Mouse (Mus musculus): ENCODE measurements around the gene Ubxn6. TPM values are rescaled to one million over a fixed set of nuclear protein-coding genes. Genes with fewer than 3 reads are reported as not detected.

Gene Ubxn6
- polyA plus RNA-seq, 1 experiment = 38.7 TPM

DNA sequence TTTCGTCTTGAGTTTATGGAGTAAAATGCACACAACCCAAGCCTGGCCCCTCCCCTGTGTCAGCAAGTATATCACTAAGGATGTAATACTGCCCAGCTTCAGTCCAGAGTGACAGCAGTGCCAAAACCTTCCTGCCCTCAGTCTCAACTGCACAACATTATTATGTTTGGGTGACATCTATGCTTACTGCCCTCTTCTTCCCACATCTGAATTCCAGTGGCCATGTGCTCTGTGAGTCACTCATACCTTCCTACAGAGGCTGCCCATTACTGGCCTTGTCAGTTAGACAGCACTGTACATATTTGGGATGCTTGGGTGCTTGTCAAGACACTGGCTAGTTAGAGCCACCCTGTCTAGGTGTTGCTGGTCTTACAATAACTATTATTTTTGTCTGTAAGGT is 48.5 kb downstream of the Ubxn6 start:
- Histone ChIP-seq H3K27me3 (ENCODE audit: control insufficient read depth, insufficient read depth, low read length, poor library complexity, severe bottlenecking) (no peaks in the 10 kb centered on the region), H3K36me3 (ENCODE audit: control insufficient read depth, insufficient read depth, low read length, poor library complexity, severe bottlenecking) (no peaks in the 10 kb centered on the region), H3K4me1 (ENCODE audit: control insufficient read depth, insufficient read depth, low read length) (no peaks in the 10 kb centered on the region), H3K9ac (ENCODE audit: low read depth, poor library complexity, severe bottlenecking) (no peak overlapping the region), H3K27ac (ENCODE audit: insufficient read depth, low read length) (no peak overlapping the region), H3K9me3 (replicated peaks; ENCODE audit: control insufficient read depth, insufficient read depth, low read length, poor library complexity, severe bottlenecking) (no peaks in the 10 kb centered on the region), H3K4me3 (ENCODE audit: low read depth, low read length) (no peak overlapping the region)
- TF ChIP-seq EP300 (IDR thresholded peaks at IDR 0.05; ENCODE audit: insufficient read depth, low read depth, low read length) (no peak), POLR2A (IDR thresholded peaks at IDR 0.05; ENCODE audit: insufficient read depth, low read length) (no peak), CTCF (IDR thresholded peaks at IDR 0.05; ENCODE audit: low read depth, low read length) (no peak)

GRCm38 (mm10) chr17:56024931-56025330 is 49.9 kb downstream of the Ubxn6 start:
- Histone ChIP-seq H3K27ac (ENCODE audit: insufficient read depth, low read length) (no peak overlapping the region), H3K9ac (ENCODE audit: low read depth, poor library complexity, severe bottlenecking) (no peak overlapping the region), H3K9me3 (replicated peaks; ENCODE audit: control insufficient read depth, insufficient read depth, low read length, poor library complexity, severe bottlenecking) (no peaks in the 10 kb centered on the region), H3K4me1 (ENCODE audit: control insufficient read depth, insufficient read depth, low read length) (no peaks in the 10 kb centered on the region), H3K36me3 (ENCODE audit: control insufficient read depth, insufficient read depth, low read length, poor library complexity, severe bottlenecking) (no peaks in the 10 kb centered on the region), H3K4me3 (ENCODE audit: low read depth, low read length) (no peak overlapping the region), H3K27me3 (ENCODE audit: control insufficient read depth, insufficient read depth, low read length, poor library complexity, severe bottlenecking) (no peaks in the 10 kb centered on the region)
- TF ChIP-seq POLR2A (IDR thresholded peaks at IDR 0.05; ENCODE audit: insufficient read depth, low read length) = no peak
- TF ChIP-seq CTCF (IDR thresholded peaks at IDR 0.05; ENCODE audit: low read depth, low read length) = no peak
- TF ChIP-seq EP300 (IDR thresholded peaks at IDR 0.05; ENCODE audit: insufficient read depth, low read depth, low read length) = no peak

DNA sequence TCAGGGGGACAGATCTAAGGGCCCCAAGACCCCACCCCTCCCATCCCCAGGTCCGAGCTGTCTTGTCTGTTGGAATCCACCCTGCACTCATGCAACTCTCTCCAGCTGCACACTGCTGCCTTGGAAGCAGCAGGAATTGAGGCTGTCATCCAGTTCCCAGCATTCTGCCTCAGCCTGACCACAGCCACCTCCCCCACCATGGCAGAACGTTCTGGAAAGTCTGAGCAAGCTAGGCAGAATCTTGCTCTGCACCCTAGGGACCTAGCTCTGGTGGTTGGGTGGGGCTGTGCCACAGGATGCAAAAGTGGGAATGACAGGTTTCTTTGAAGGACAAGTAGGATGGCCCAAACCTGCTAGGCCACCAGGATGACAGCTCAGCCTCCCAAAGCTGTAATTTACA is 50.4 kb downstream of the Ubxn6 start:
- Histone ChIP-seq H3K36me3 (ENCODE audit: control insufficient read depth, insufficient read depth, low read length, poor library complexity, severe bottlenecking) (no peaks in the 10 kb centered on the region), H3K9me3 (replicated peaks; ENCODE audit: control insufficient read depth, insufficient read depth, low read length, poor library complexity, severe bottlenecking) (no peaks in the 10 kb centered on the region), H3K9ac (ENCODE audit: low read depth, poor library complexity, severe bottlenecking) (no peak overlapping the region), H3K27ac (ENCODE audit: insufficient read depth, low read length) (no peak overlapping the region), H3K4me3 (ENCODE audit: low read depth, low read length) (no peak overlapping the region), H3K4me1 (ENCODE audit: control insufficient read depth, insufficient read depth, low read length) (no peaks in the 10 kb centered on the region), H3K27me3 (ENCODE audit: control insufficient read depth, insufficient read depth, low read length, poor library complexity, severe bottlenecking) (no peaks in the 10 kb centered on the region)
- TF ChIP-seq EP300 (IDR thresholded peaks at IDR 0.05; ENCODE audit: insufficient read depth, low read depth, low read length) (no peak), CTCF (IDR thresholded peaks at IDR 0.05; ENCODE audit: low read depth, low read length) (no peak), POLR2A (IDR thresholded peaks at IDR 0.05; ENCODE audit: insufficient read depth, low read length) (no peak)

GRCm38 (mm10) chr17:56023386-56023785 is 51.4 kb downstream of the Ubxn6 start:
- no peak for TF ChIP-seq EP300 (IDR thresholded peaks at IDR 0.05; ENCODE audit: insufficient read depth, low read depth, low read length)
- no peak for TF ChIP-seq CTCF (IDR thresholded peaks at IDR 0.05; ENCODE audit: low read depth, low read length)
- TF ChIP-seq POLR2A (IDR thresholded peaks at IDR 0.05; ENCODE audit: insufficient read depth, low read length) = no peak

DNA sequence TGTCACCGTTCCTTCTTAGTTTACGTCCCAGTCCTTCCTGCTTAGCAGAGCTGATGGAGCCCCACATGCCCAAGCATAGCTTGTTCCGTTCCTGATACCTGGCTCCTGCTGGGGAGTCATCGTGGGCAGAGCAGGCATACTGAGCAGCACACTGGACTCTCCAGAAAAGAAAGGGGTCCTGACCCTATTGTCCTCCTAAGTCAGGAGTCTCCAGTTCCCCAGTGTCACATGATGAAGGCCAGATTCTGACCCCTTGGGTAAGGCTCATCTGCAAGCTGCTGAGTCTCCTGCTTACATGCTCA is 51.9 kb downstream of the Ubxn6 start:
- Histone ChIP-seq H3K9ac (ENCODE audit: low read depth, poor library complexity, severe bottlenecking) (no peak overlapping the region), H3K4me3 (ENCODE audit: low read depth, low read length) (no peak overlapping the region), H3K4me1 (ENCODE audit: control insufficient read depth, insufficient read depth, low read length) (no peaks in the 10 kb centered on the region), H3K36me3 (ENCODE audit: control insufficient read depth, insufficient read depth, low read length, poor library complexity, severe bottlenecking) (peaks cover 6% of the 10 kb centered on the region), H3K27me3 (ENCODE audit: control insufficient read depth, insufficient read depth, low read length, poor library complexity, severe bottlenecking) (no peaks in the 10 kb centered on the region), H3K27ac (ENCODE audit: insufficient read depth, low read length) (no peak overlapping the region), H3K9me3 (replicated peaks; ENCODE audit: control insufficient read depth, insufficient read depth, low read length, poor library complexity, severe bottlenecking) (no peaks in the 10 kb centered on the region)
- TF ChIP-seq POLR2A (IDR thresholded peaks at IDR 0.05; ENCODE audit: insufficient read depth, low read length) = no peak

More at GRCm38 (mm10) chr17:56023386-56023785, 51.4 kb downstream of the Ubxn6 start:
- Histone ChIP-seq H3K4me3 (ENCODE audit: low read depth, low read length) (no peak overlapping the region), H3K27ac (ENCODE audit: insufficient read depth, low read length) (no peak overlapping the region), H3K9me3 (replicated peaks; ENCODE audit: control insufficient read depth, insufficient read depth, low read length, poor library complexity, severe bottlenecking) (no peaks in the 10 kb centered on the region), H3K4me1 (ENCODE audit: control insufficient read depth, insufficient read depth, low read length) (no peaks in the 10 kb centered on the region), H3K36me3 (ENCODE audit: control insufficient read depth, insufficient read depth, low read length, poor library complexity, severe bottlenecking) (peaks cover 6% of the 10 kb centered on the region), H3K9ac (ENCODE audit: low read depth, poor library complexity, severe bottlenecking) (no peak overlapping the region), H3K27me3 (ENCODE audit: control insufficient read depth, insufficient read depth, low read length, poor library complexity, severe bottlenecking) (no peaks in the 10 kb centered on the region)

GRCm38 (mm10) chr17:56022131-56022988 is 52.5 kb downstream of the Ubxn6 start:
- H3K36me3 ChIP-seq (ENCODE audit: control insufficient read depth, insufficient read depth, low read length, poor library complexity, severe bottlenecking) = peaks cover 6% of the 10 kb centered on the region
- no peak overlapping the region for H3K27ac ChIP-seq (ENCODE audit: insufficient read depth, low read length)
- no peaks in the 10 kb centered on the region for H3K4me1 ChIP-seq (ENCODE audit: control insufficient read depth, insufficient read depth, low read length)
- no peaks in the 10 kb centered on the region for H3K27me3 ChIP-seq (ENCODE audit: control insufficient read depth, insufficient read depth, low read length, poor library complexity, severe bottlenecking)
- no peaks in the 10 kb centered on the region for H3K9me3 ChIP-seq (replicated peaks; ENCODE audit: control insufficient read depth, insufficient read depth, low read length, poor library complexity, severe bottlenecking)
- no peak overlapping the region for H3K9ac ChIP-seq (ENCODE audit: low read depth, poor library complexity, severe bottlenecking)
- H3K4me3 ChIP-seq (ENCODE audit: low read depth, low read length) = no peak overlapping the region
- no peak for TF ChIP-seq POLR2A (IDR thresholded peaks at IDR 0.05; ENCODE audit: insufficient read depth, low read length)
- no peak for TF ChIP-seq CTCF (IDR thresholded peaks at IDR 0.05; ENCODE audit: low read depth, low read length)

Data from ES-Bruce4 (cell line).